Mouse (Mus musculus) hematopoietic stem cell, adult 5-6 weeks (primary cell): ENCODE data around the gene Pink1. TPM values are rescaled to one million over a fixed set of nuclear protein-coding genes. Genes with fewer than 3 reads are reported as not detected.
A peak's percentile ranks its signal among the peaks of the same experiment; 100 is the strongest.

ENCODE experiments used
- ATAC-seq, 2 experiments: fragments of 125-278 bp in 1 of 2; replicated peaks in 1 of 2; 2 replicates each; pipeline ENCODE4 v1.8.0; 2016 to 2017; ENCODE audit warnings: inconsistent platforms in 2 of 2, mild to moderate bottlenecking in 2 of 2, moderate number of reproducible peaks in 2 of 2, low read depth in 1 of 2, moderate TSS enrichment in 1 of 2; ENCODE audit not compliant: low FRiP score in 2 of 2, poor library complexity in 2 of 2, severe bottlenecking in 2 of 2, insufficient read depth in 1 of 2, low TSS enrichment in 1 of 2
- total RNA-seq: library from RNA; stranded (forward); fragments of 172-1452, 232-1000 nt; gene quantifications from 2 replicates; pipeline ENCODE4 v1.2.3, GENCODE M21; 2017

The Pink1 gene
- total RNA-seq: 50.6 and 67.5 TPM in 2 replicates

- peak; percentile 72 to 84; a peak in 3 of 4 replicates for ATAC-seq
Observed at GRCm38 (mm10) chr4:138326077-138326695, at the start of gene Pink1. TSS of gene Pink1 (minus strand) at chr4:138326307.

DNA sequence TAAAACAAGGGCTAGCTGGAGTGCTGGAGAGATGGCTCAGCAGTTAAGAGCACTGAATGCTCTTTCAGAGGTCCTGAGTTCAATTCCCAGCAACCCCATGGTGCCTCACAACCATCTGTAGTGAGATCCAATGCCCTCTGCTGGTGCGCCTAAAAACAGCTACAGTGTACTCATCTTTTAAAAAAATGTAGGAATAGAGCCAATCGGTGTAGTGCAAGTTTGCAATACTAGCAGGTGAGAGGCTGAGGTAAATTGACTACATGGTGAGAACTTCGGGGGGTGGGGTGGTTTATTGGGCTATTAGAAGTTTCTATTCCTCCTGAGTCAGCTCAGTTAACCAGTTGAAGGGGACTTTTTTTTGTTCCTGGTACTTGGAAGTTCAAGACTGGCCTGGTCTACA is 49.0 kb upstream of the Pink1 start:
- no peak for ATAC-seq

GRCm38 (mm10) chr4:138370996-138371516 is 44.9 kb upstream of the Pink1 start:
- ATAC-seq: no peak

GRCm38 (mm10) chr4:138368498-138369260 is 42.6 kb upstream of the Pink1 start:
- ATAC-seq: 0 out of 4 replicates have a peak, but pooled peaks have one; percentile 5 to 12

DNA sequence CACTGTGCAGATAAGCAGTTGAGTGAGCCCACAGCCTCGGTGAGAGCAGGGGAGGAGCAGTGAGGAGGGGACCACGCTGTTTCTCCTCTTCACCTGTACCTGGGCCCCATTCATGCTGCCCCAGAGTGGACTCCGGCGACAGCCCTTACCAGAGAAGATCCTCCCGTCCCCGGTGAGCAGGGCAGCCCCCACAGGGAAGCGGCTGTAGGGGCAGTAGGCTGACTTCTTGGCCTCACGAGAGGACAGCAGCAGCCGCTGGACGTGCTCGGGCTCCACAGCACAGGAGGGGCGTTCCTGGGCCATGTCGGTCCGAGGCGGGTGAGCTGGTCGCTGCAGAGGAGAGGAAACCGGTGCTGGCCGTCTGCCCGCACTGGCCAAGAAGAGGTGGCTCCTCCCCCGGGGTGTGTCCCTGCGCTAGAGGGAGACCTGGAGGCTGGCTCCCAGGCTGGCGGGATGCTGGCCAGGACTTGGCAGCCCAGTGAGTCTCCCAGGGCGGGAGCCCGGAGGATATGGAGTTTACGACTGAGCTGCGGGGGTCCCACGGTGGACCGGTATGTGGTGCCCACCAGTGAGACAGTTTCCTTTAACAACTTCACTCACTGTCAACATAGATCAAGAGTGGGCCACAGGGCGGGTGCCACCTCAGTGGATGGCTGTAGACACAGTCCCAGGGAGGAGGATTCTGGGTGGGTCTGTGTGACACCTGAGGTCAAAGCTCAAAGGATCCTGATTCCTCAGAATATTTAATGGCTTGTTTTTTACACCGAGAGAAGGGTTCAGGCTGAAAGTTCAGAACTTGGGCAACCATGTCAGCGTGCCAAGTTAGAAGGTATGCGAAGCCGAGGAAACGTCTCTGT is 41.8 kb upstream of the Pink1 start, which contains the start of gene Cda:
Gene Cda, minus strand, starts transcription at position 352 of the 857 bp plus-strand sequence.
- peak; percentile 55 to 72; a peak in 3 of 4 replicates for ATAC-seq

DNA sequence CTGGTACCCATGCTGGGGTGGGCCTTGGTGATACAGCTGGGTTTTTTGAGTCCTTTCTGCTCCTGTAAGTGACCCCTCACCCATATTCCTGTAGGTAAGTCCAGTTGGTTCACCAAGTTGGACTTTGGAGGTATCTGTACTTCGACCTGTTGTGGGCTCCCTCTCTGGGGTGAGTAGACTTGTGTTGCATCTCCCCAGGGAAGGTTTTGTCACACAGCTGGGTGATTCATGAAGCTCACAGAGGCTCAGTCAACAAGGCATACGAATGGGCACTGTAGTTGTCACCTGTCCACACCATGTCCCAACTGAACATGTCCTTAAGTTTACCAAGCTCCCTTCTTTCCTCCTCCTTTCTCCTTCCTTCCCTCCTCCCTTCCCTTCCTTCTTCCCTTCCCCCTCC is 40.5 kb upstream of the Pink1 start:
- no peak for ATAC-seq

- no peak for ATAC-seq
Observed at GRCm38 (mm10) chr4:138363511-138363910, 37.4 kb upstream of the Pink1 start.

DNA sequence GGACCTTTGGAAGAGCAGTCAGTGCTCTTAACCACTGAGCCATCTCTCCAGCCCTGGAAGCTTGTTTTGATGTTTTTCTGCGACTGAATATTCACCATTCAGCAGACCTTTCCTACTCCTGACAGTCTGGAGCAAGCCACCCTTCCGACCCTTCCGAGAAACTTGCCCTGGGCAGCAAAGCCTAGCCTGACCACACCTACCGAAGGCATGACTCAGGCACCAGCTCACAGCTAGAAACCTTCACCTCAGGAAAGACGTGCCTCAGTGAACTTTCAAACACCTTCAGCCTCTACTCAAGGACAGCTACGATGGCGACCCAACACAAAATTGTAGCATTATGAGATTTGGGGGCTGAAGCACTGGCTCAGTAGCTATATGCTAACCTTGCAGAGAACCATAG is 36.8 kb upstream of the Pink1 start:
- ATAC-seq: no peak

- ATAC-seq: no peak
Observed at GRCm38 (mm10) chr4:138361370-138361821, 35.3 kb upstream of the Pink1 start.

GRCm38 (mm10) chr4:138358176-138358575 is 32.1 kb upstream of the Pink1 start:
- ATAC-seq: no peak

- no peak for ATAC-seq
Observed at GRCm38 (mm10) chr4:138356551-138356950, 30.4 kb upstream of the Pink1 start.

GRCm38 (mm10) chr4:138356141-138356540 is 30.0 kb upstream of the Pink1 start:
- no peak for ATAC-seq

- ATAC-seq: no peak
Observed at GRCm38 (mm10) chr4:138355496-138355895, 29.4 kb upstream of the Pink1 start.

DNA sequence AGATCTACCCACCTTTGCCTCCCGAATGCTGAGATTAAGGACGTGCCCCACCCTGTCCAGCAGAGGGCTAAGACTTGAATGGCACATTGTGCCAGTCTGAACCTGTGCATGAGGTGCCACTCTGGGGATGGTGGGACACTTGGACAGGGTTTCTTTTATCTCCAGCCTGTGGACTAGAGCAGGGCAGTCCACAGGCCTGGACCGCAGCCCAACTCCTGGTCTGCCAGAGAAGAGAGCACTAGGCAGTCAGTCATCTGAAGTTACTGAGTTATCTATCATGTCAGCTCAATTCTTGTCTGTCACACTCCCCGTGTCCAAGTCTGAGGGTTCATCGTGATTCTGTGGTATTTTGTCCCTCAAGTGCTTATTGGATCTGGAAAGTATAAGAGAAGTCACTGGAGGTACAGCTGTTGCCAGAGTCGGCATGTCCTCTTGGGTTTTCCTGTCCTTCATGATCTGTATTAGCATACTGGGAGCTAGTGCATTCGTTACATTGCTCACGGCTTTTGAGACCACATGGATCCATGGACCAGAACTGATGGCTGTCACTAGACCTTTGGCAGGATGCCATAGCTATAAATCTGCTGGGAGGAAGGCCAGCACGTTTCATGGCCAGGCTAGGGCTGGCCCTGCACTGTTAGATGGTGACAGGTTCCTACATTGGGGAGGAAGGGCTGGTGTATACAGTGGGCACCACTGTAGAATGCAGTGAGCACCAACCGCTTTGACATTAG is 27.5 kb upstream of the Pink1 start:
- ATAC-seq: no peak

DNA sequence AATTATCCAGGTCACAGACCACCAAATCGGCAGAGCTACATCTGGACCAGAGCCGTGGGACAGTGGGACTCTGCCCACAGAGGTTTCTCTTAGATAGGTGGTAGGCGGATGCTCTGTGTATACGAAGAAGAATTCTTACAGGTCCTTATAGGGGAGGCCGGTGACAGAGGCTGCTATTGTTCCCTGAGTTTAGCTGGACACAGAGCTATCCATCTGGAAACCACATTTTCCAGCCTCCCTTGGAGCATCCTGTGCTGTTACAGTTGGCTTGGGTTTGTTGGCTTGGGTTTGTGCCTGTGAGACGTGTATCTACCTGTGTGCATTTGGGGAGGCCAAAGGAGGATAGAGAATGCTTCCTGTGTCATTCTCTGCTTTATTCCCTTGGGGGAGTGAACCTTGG is 26.6 kb upstream of the Pink1 start:
- ATAC-seq: no peak

- no peak for ATAC-seq
Observed at GRCm38 (mm10) chr4:138351821-138352220, 25.7 kb upstream of the Pink1 start.

- ATAC-seq: no peak
Observed at GRCm38 (mm10) chr4:138348716-138349115, 22.6 kb upstream of the Pink1 start.
